In the genomic region with DNA sequence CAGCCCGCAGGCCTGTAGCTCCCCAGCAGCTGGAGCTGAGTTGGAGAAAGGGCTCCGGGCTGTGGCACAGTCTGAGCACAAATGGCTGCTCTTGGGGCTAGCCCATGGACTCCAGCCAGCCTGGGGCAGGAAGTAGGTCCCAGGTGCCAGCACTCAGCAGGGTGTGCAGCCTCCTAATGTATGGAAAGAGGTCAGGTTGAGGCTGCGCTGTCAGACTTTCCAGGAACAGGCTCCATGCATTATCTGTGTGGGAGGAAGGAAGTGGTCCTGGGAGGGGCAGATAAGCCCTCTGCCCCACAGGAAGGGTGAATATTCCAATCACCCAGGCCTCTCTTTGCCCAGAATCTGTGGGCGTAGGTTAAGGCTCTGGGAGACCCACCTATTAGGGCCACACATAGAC, we compare ENCODE assay signal across 11 mouse cellular contexts. TPM values are rescaled to one million over a fixed set of nuclear protein-coding genes. Genes with fewer than 3 reads are reported as not detected.
A peak's percentile ranks its signal among the peaks of the same experiment; 100 is the strongest.
DNase-seq lines count a peak whose midpoint lies in the region; ATAC-seq and TF ChIP-seq lines count a peak whose summit lies in the region.
"Had no signal": no experiment of that assay in that cellular context is flagged by ENCODE, and none has a peak within 500 bp of the region (broad histone marks: within the 10 kb centered on the region; RNA-seq: fewer than 3 reads in every experiment).

No protein-coding gene starts in this region.

- H3K27me3 ChIP-seq in intestine, embryonic 14.5 days (replicated peaks; ENCODE audit: control insufficient read depth, insufficient read depth, low read length), result no peaks in the 10 kb centered on the region
- H3K27me3 ChIP-seq: forebrain, embryonic 15.5 days; neural tube, embryonic 12.5 days had no signal

- DNase-seq in cerebellum, postnatal 25 days, result peak; percentile 44 to 60
- no peak for DNase-seq in cerebellum, adult 9-11 months
- peak; percentile 55 for DNase-seq in kidney, postnatal 10 days
- DNase-seq in kidney, postnatal 25 days, result no peak
- DNase-seq in intestine, embryonic 14.5 days (ENCODE audit: low spot score), result no peak
- DNase-seq in layer of hippocampus, adult 2 months (ENCODE audit: low spot score in 2 of 2), result no peak
- DNase-seq: B cell, adult 2 months had no signal

- 56% methylated on average over 4 of the region's 4 CpGs for WGBS in intestine, embryonic 14.5 days

- no peaks in the 10 kb centered on the region for H3K36me3 ChIP-seq in intestine, embryonic 14.5 days (ENCODE audit: control insufficient read depth, insufficient read depth, low read length)
- H3K36me3 ChIP-seq: forebrain, embryonic 15.5 days; neural tube, embryonic 12.5 days had no signal

- H3K4me1 ChIP-seq in intestine, embryonic 14.5 days (replicated peaks; ENCODE audit: control insufficient read depth, insufficient read depth, low read length), result peaks cover 23% of the 10 kb centered on the region
- H3K4me1 ChIP-seq: forebrain, embryonic 15.5 days; neural tube, embryonic 12.5 days had no signal

- no peak for TF ChIP-seq CTCF in layer of hippocampus, adult 2 months (conservative IDR thresholded peaks at IDR 0.05)

- peak overlapping the region; percentile 47 for H3K27ac ChIP-seq in intestine, embryonic 14.5 days (ENCODE audit: low read depth)
- no peak overlapping the region for H3K27ac ChIP-seq in layer of hippocampus, adult 2 months
- H3K27ac ChIP-seq: forebrain, embryonic 15.5 days; neural tube, embryonic 12.5 days had no signal

- H3K4me2 ChIP-seq in intestine, embryonic 14.5 days (ENCODE audit: low read length), result no peak overlapping the region
- H3K4me2 ChIP-seq: forebrain, embryonic 15.5 days; neural tube, embryonic 12.5 days had no signal

- no peak for ATAC-seq in intestine, embryonic 14.5 days (replicated peaks; ENCODE audit: low FRiP score, low TSS enrichment, low read depth)
- peak; percentile 56 for ATAC-seq in megakaryocyte progenitor cell, adult 5-6 weeks (replicated peaks; ENCODE audit: poor library complexity)
- no peak for ATAC-seq in activated CD4-positive, CD25-positive, alpha-beta regulatory T cell, adult 4 months
- ATAC-seq: forebrain, embryonic 15.5 days had no signal

- no peak overlapping the region for H3K4me3 ChIP-seq in intestine, embryonic 14.5 days (ENCODE audit: low read depth, low read length)
- no peak overlapping the region for H3K4me3 ChIP-seq in layer of hippocampus, adult 2 months
- H3K4me3 ChIP-seq: forebrain, embryonic 15.5 days; neural tube, embryonic 12.5 days had no signal

- H3K9me3 ChIP-seq in intestine, embryonic 14.5 days (ENCODE audit: control insufficient read depth, low read length), result no peaks in the 10 kb centered on the region
- H3K9me3 ChIP-seq: forebrain, embryonic 15.5 days; neural tube, embryonic 12.5 days had no signal

- H3K9ac ChIP-seq in intestine, embryonic 14.5 days (ENCODE audit: low read length), result no peak overlapping the region
- H3K9ac ChIP-seq: forebrain, embryonic 15.5 days; neural tube, embryonic 12.5 days had no signal

RNA-seq across cellular contexts. Expression of a gene that starts 43.4 kb away (rescaled TPM):
- 108 and 111 TPM in 2 replicates for polyA plus RNA-seq in intestine, embryonic 14.5 days (2014; fragmentation: Nextera tagmentation; extraction: Ambion mirVana)
- total RNA-seq in megakaryocyte progenitor cell, adult 5-6 weeks (2015), result 11.5 and 12.0 TPM in 2 replicates
- total RNA-seq in megakaryocyte progenitor cell, adult 5-6 weeks (2017), result 15.0 and 15.8 TPM in 2 replicates
- total RNA-seq in layer of hippocampus, adult 2 months (2021), result 10 to 100 TPM; 29.5 to 30.1 TPM
- polyA plus RNA-seq in activated CD4-positive, CD25-positive, alpha-beta regulatory T cell, adult 4 months (2017; shearing (Covaris generic)), result 10 to 100 TPM; 18.5 to 19.9 TPM

RNA-seq across cellular contexts. Expression of a gene that starts 49.3 kb away (rescaled TPM):
- polyA plus RNA-seq in intestine, embryonic 14.5 days (2014; fragmentation: Nextera tagmentation; extraction: Ambion mirVana), result 54.8 and 58.2 TPM in 2 replicates
- total RNA-seq in megakaryocyte progenitor cell, adult 5-6 weeks (2015), result 0.02 TPM in 1 of 2 replicates, not detected in the other
- not detected in 2 replicates for total RNA-seq in megakaryocyte progenitor cell, adult 5-6 weeks (2017)
- 1 to 10 TPM; 3.2 to 4.8 TPM for total RNA-seq in layer of hippocampus, adult 2 months (2021)
- polyA plus RNA-seq in activated CD4-positive, CD25-positive, alpha-beta regulatory T cell, adult 4 months (2017; shearing (Covaris generic)), result under 1 TPM; 0.09 to 0.17 TPM

Comparison
In these comparisons a context has a peak if more than half of its experiments do, and no peak if none do; other contexts are left out.
1. DNase-seq: peak in cerebellum, postnatal 25 days (2 of 2) and kidney, postnatal 10 days (single experiment); none in cerebellum, adult 9-11 months (single experiment), kidney, postnatal 25 days (0 of 2), intestine, embryonic 14.5 days (single experiment) and layer of hippocampus, adult 2 months (0 of 2).
2. RNA of a gene that starts 49.3 kb away (total RNA-seq): 3.2 to 4.8 TPM in layer of hippocampus, adult 2 months; 0.02 TPM in megakaryocyte progenitor cell, adult 5-6 weeks; every median in the first group is over 4 times any median in the second.